Mouse (Mus musculus) left cerebral cortex, adult 8-10 months (tissue): ENCODE measurements around the gene Ostm1. TPM values are rescaled to one million over a fixed set of nuclear protein-coding genes. Genes with fewer than 3 reads are reported as not detected.
A peak's percentile ranks its signal among the peaks of the same experiment; 100 is the strongest.

ENCODE experiments used
- DNase-seq, 2 experiments: peaks; one replicate each; pipeline ENCODE4 v3.0.0; 2022; ENCODE audit warnings: low spot score in 2 of 2
- total RNA-seq, 4 experiments: library from RNA; stranded (reverse); gene quantifications; 2 replicates each; pipeline ENCODE4 v1.2.4; 2022

The Ostm1 gene
- total RNA-seq, 4 experiments from 2014 or later = 45.8 to 51.5 (median 48.4) TPM

GRCm38 (mm10) chr10:42625907-42626306, 42.3 kb downstream of the Ostm1 start:
- no peak for DNase-seq

DNA sequence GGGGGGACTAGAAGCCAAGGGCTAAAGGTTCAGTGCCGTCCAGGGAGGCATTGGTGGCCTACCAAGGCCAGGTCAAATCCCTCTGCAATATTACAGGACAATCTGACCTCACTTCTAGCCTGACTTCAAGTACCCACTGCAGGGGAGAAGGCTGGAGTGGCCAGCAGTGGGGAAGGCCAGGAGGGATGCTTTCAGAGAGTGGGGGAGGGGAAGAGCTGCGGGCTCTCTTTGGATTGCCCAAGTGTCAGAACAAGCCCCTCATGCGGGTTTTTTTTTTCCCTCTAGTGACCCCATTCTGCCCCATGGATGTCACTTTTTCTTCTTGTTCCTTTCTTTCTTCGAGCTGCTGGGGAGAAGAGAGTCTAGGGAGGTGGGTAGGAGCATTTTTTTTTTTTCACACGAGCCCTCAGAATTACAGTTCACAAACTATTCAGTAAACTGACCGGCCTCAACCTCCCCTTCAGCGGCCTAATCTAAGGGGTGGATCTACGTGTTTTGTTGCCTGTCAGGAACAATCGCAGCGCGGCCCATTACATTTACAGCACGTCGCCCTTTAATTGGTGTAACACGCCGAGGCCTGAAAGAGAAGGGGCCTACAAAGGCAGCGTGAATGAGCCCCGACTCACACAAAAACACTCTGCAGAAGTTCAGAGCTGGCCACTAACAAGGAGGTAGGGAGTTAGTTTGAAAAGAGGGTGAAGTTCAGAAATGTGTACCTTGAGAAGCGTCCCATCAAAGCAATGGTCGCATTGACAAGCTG, 47.2 kb downstream of the Ostm1 start:
- peak in 1 of 2 experiments; percentile 17 for DNase-seq

DNA sequence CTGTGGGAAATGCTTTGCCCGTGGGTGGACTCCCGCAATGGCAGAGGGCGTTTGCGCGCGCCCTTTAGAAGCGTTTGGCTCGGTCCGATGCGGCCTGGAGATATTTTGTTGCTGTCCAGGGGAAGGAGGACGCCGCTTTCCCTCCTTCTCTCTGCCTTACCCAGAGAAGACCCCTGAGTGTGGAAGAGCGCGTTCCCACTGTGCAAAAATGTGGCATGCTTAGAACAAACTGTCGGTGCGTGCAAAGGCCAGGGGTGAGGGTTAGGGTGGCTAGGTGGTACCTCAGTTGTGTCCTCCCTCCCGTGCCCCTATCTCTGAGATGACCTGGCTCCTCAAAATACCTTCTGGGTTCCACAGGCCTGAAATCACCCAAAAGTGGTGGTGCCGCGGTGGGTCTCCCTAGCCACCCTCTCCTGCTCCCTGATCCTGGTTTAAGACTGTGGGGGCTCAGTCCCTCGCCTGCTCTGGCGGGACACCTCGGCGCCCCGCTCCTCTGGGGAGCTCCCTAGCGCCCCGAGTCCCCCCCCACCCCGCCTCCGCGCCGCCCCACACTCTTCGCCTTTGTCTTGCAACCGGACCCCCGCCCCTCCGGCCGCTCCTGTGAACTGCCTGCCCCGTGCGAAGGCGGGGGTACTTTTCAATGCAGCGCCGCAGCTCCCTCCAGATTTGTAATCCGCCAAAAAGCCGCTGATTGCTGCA, 48.3 kb downstream of the Ostm1 start:
- no peak for DNase-seq

DNA sequence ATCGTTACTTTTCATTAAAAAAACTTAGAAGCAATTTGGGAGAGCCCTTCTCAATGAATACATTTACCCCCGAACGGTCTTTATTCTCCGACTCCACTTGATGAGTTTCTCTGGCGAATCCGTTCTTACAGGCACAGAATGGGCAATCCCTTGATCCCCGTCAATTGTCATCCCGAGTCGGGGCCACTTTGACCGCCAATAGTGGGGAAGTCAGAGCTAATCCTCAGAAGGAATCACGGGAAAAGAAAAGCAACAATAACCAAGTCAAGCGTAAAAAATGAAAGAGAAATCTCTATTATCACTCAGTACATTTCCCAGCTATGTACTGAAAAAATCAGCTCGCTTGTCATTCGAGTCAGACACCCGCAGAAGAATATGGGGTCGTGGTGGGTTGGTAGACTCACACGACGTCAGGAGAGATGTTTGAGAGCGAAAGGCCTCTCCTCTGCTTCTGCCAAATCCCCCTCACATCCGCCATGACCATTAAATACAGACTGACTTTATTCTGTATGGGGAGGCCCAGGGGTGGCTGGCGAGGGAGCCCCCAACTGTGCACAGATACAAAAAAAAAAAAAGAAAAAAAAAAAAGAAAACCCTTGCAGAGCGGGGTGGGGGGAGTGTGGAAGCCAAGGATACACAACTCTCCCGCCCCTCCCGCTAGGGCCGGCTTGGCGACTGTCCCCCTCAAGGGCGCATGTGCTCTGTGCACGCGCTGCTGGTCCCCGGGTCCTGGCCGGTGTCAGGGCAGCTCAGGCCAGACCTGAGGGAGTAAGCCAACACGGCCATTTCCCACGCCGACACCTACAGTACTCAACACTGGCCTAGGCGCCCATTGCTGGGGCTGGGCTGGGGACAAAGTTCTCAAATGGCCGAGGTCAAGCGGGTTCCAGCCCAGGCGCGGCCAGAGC, 49.1 kb downstream of the Ostm1 start:
- DNase-seq = no peak

GRCm38 (mm10) chr10:42633361-42634121, 49.9 kb downstream of the Ostm1 start:
- no peak for DNase-seq

DNA sequence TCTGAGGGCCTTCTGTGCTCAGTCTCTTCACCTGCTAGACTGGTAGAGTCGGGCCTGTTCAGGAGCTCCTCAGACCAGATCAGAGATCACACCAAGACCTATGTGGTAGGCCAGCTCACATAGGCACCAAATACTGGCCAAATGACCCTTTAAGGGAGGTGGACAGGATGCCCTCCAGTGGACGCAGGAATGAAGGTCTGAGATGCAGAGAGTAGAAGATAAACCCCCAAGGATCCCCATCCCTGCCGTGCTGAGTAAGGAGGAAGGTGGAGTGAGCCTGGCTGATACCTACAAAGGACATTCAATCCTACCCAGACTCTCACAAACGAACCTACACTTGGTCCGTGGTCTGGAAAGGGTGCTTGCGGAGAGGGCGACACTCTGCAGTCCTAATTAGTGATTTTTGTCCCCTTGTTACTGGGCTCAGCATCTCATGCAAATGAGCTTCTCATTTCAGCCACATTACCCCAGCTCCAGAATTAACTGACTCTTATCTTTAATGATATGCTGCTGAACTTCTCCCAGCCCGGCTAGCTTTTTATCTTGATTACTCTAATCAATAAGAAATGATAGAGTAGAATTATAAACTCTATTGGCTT, 50.6 kb downstream of the Ostm1 start:
- DNase-seq = no peak

GRCm38 (mm10) chr10:42635046-42635445, 51.4 kb downstream of the Ostm1 start:
- no peak for DNase-seq

- no peak for DNase-seq
These were observed 52.1 kb downstream of the Ostm1 start for GRCm38 (mm10) chr10:42635566-42636359.

DNA sequence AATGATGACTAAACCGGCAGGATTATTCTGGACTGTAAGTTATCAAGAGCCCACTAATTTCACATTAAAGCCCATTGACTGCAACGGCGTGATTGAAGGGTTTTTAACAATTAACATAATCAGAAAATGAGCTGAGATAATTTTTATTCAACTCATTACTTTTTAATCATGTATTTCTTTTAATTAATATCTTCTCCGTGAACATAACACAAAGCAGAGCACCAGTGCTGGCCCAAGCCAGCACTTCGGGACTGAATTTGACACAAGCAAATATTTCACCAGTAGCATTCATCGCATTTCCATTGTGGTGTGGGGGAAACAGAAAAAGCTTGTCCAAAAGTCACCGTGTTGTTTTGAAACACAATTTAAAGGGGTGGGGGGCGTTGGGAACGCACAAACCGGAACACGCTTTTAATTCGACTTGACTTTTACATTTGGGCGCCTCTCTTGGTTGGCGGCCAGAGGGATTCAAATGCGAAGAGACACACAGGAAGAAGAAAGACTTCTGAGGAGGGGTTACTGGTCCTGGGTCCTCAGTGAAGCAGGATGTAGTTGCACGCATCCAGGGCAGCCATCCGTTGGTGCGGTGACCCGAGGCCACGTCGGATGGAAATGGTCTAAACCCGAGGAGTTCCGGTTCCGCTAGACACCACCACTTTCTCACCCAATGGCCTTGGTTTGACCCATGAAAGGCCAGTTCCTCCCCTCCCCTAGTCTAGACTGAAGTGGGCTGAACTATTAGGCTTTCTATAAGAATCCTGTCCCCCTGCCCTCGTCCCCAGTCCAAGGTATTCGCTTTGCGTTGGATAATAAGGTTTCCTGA, 52.9 kb downstream of the Ostm1 start:
- DNase-seq = no peak

GRCm38 (mm10) chr10:42637183-42637788, 53.7 kb downstream of the Ostm1 start:
- DNase-seq = peak in 1 of 2 experiments; percentile 23

DNA sequence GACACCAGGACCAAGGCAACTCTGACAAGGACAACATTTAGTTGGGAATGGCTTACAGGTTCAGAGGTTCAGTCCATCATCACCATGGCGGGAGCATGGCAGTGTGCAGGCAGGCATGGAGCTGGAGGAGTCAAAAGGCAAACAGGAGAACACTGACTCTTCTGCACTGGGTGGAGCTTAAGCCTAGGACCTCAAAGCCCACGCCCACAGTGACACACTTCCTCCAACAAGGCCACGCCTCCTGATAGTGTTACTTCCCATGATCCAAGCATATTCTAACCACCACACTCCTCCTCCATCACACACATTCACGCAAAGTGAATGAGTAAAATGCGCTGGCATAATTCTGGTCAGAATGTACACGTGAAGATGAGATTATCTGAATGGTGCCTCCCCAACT, 56.2 kb downstream of the Ostm1 start:
- no peak for DNase-seq

- no peak for DNase-seq
These were observed 60.0 kb downstream of the Ostm1 start for GRCm38 (mm10) chr10:42643638-42644037.

GRCm38 (mm10) chr10:42646340-42646739, 62.7 kb downstream of the Ostm1 start:
- DNase-seq = no peak

DNA sequence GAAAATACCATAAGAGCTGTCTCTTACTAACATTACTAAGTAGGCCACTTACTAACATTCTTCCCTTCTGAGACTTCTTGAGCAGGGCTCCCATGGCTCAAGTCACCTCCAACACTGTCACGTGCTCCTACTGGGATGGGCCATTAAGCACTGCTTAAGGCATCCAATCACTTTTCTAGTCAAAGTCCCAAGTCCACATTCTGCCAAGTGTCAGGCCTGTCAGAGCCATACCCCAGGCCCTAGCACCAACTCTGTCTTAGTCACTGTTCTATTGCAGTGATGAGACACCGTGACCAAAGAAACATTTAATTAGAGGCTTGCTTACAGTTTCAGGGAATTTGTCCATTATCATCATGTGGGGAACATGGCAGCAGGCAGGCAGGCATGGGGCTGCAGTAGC, 78.3 kb downstream of the Ostm1 start:
- no peak for DNase-seq

DNA sequence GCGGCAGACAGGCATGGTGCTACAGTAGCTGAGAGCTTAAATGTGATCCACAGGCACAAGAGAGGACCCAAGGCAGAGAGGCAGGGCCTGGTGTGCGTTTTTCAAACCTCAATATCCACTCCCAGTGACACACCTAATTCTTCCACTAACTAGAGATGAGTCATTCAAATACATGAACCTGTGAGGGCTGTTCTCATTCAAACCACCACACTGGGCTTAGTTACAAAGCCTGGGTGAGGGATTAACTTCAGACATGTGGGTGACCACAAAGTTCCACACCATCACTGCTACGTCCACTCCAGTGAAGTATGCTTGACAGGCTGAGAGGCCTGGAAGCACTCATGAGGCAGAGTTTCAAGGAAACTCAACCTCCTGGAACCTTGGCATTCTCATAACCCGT, 86.3 kb downstream of the Ostm1 start:
- DNase-seq = no peak

DNA sequence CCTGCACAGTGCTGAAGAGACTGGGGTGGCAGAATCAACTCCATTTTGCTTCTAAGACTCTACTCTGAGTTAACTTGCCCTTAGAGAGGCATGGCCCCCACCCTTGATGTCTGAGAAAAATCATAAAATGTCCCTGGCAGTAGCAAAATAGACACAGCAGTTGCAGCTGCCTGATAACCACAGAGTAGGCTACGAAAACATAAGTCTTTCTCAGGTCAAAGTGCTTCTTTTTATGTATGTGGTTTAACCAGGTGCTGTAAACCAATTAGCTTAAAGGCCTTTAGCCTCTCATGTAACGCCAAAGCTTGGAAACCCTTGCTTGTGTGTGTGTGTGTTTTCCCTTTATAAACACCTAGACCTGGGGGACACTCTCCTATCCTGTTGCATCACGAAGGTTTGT, 89.2 kb downstream of the Ostm1 start:
- DNase-seq = no peak

GRCm38 (mm10) chr10:42675571-42675970, 91.9 kb downstream of the Ostm1 start:
- no peak for DNase-seq

DNA sequence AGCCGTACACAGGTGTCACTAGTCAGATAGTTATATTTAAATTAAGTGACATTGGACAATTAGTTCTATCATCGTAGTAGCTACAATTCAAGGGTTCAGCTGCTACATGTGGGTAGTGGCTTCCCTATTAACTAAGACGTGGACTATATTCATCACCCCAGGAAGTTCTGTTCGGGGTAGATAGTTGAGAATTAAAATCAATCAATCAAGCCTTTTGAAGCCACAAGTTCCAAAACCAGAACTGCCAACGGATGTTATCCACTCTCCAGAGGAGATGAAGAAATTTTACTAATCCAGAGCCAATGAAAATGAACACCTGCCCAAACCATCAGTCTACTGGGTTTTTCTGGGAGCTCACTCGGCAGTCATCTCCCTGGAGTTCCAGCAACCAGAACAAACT, 94.7 kb downstream of the Ostm1 start:
- no peak for DNase-seq
